Mouse (Mus musculus): ENCODE results near the gene Gon4l. TPM values are rescaled to one million over a fixed set of nuclear protein-coding genes. Genes with fewer than 3 reads are reported as not detected.
"Not testable (repeated sequence)": the region's sequence is repeated elsewhere in the genome, so short reads cannot be mapped to it uniquely, and the experiment has no call there.

Gon4l gene
- total and polyA plus RNA-seq, 3 experiments = 16.5 to 32.9 (median 26.4) TPM

DNA sequence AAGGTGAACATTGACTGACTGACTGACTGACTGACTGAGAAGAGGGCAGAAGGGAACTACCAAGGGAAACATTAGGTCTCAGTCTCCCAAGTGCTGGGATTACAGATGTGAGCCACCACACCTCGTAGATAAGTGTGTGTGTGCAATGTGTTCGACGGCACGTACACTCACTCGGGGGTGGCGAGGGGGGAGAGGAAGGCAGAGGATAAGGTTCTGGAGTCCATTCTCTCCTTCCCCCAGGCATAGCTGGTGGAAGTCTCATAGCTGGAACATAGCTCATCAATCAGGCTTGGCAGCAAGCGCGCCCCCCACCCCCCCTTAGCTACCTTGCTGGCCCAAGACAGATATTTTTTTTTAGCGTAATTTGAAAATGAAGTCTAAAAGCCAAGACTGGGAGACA lies 7.8 kb upstream of the Gon4l start:
- Histone ChIP-seq H3K9me3 (replicated peaks; ENCODE audit: low read length) (no peaks in the 10 kb centered on the region), H3K4me1 (ENCODE audit: control insufficient read depth in 1 of 2, insufficient read depth in 2 of 2) (no peaks in the 10 kb centered on the region), H3K4me3 (replicated peaks in 1 of 3; ENCODE audit: low read depth in 2 of 3, low read length in 2 of 3, poor library complexity in 1 of 3) (no peak overlapping the region), H3K36me3 (replicated peaks in 1 of 2; ENCODE audit: control insufficient read depth in 1 of 2, insufficient read depth in 1 of 2, low read length in 1 of 2) (peaks cover 25 to 26% of the 10 kb centered on the region in 2 experiments), H3K79me2 (replicated peaks; ENCODE audit: control insufficient read depth, extremely low read depth, insufficient read depth, poor library complexity, severe bottlenecking) (no peaks in the 10 kb centered on the region), H3K4me2 (ENCODE audit: insufficient read depth, low read depth, poor library complexity, severe bottlenecking) (no peak overlapping the region), H3K27ac (ENCODE audit: insufficient read depth, low read depth) (no peak overlapping the region), H3K27me3 (replicated peaks) (no peaks in the 10 kb centered on the region), H3K9ac (ENCODE audit: insufficient read depth, low read depth) (no peak overlapping the region)
- in situ Hi-C loops (cut with MboI; ENCODE audit: low pct_ligation_motif_present, low pct_unique_long_range_greater_than_20kb, low sequenced_read_pairs) (no loop called here), dilution Hi-C loops (cut with MboI; ENCODE audit: extremely low pct_ligation_motif_present, extremely low pct_unique_long_range_greater_than_20kb, low sequenced_read_pairs) (no loop called here)
- no peak for DNase-seq (ENCODE audit: extremely low read depth)
- TF ChIP-seq ZC3H11A (IDR thresholded peaks at IDR 0.05; ENCODE audit: low read depth, low read length) = no peak
- TF ChIP-seq ZMIZ1 (IDR thresholded peaks at IDR 0.05; ENCODE audit: low read depth, low read length) = no peak
- TF ChIP-seq CHD2 (IDR thresholded peaks at IDR 0.05; ENCODE audit: low read length) = no peak
- no peak for TF ChIP-seq E2F4 (IDR thresholded peaks at IDR 0.05; ENCODE audit: insufficient replicate concordance, low read depth, low read length)
- no peak for TF ChIP-seq ETS1 (conservative IDR thresholded peaks at IDR 0.05; ENCODE audit: low read depth, low read length)
- no peak for TF ChIP-seq UBTF (IDR thresholded peaks at IDR 0.05; ENCODE audit: low read depth, low read length)
- no peak for TF ChIP-seq POLR2A (IDR thresholded peaks at IDR 0.05; ENCODE audit: low read depth, low read length)
- TF ChIP-seq JUND (conservative IDR thresholded peaks at IDR 0.05; ENCODE audit: low read depth, low read length) = no peak
- TF ChIP-seq SMC3 (IDR thresholded peaks at IDR 0.05; ENCODE audit: low read depth, low read length) = no peak
- TF ChIP-seq MEF2A (IDR thresholded peaks at IDR 0.05; ENCODE audit: borderline replicate concordance, low read depth, low read length) = no peak
- TF ChIP-seq TCF12 (IDR thresholded peaks at IDR 0.05; ENCODE audit: low read depth, low read length) = no peak
- TF ChIP-seq MXI1 (IDR thresholded peaks at IDR 0.05; ENCODE audit: low read depth, low read length) = no peak
- TF ChIP-seq MYC (IDR thresholded peaks at IDR 0.05; ENCODE audit: low read depth, low read length) = no peak
- no peak for TF ChIP-seq GABPA (IDR thresholded peaks at IDR 0.05; ENCODE audit: insufficient replicate concordance, low read depth, low read length)

DNA sequence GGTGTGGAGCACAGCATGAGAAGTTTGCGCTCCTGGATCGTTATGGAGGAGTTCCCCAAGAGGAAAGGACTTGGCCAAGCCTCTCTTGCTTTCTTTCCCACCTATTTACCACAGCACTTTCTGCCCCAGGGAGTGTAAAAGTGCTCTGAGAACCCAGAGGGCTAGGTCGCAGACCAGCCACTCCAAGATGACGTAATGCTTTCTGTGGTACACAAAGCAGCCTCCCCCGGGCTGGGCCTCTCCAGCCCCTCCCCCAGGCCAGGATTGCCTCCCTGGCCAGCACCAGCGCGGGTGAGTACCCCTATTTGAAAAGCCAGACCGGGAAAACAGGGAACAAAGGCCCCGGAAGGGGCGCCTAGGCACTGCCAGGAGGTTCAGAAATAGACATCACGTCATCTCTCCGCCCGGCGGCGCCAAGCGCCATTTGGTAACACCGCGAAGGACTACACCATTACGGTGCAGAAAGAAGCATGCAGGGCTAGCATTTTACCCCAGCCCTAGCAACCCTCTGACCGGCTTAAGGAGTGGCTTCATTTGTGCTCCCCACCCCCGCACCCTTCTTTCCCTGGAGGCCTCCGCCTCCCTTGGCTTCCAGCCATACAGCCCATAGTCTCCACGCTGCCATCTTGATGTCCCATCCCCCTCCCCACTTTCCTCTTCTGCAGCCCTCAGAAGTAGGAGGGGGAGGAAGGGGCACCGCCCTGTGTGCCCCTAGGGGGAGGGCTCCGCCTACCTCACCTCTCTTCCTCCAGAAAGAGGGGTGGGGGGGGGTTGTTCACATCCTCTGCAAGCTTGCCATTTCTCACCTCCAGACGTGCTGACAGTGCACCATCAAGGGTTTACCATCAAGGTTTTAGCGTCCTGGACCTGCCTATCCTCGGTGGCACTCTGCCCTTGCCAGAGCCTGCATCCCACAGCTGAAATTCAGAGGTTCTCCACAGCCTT lies 3.6 kb upstream of the Gon4l start:
- H3K9ac ChIP-seq (ENCODE audit: insufficient read depth, low read depth); DNase-seq (ENCODE audit: extremely low read depth); in situ Hi-C loops (cut with MboI; ENCODE audit: low pct_ligation_motif_present, low pct_unique_long_range_greater_than_20kb, low sequenced_read_pairs); dilution Hi-C loops (cut with MboI; ENCODE audit: extremely low pct_ligation_motif_present, extremely low pct_unique_long_range_greater_than_20kb, low sequenced_read_pairs); H3K4me2 ChIP-seq (ENCODE audit: insufficient read depth, low read depth, poor library complexity, severe bottlenecking); H3K79me2 ChIP-seq (replicated peaks; ENCODE audit: control insufficient read depth, extremely low read depth, insufficient read depth, poor library complexity, severe bottlenecking); H3K27me3 ChIP-seq (replicated peaks); H3K4me3 ChIP-seq (replicated peaks in 1 of 3; ENCODE audit: low read depth in 2 of 3, low read length in 2 of 3, poor library complexity in 1 of 3); H3K4me1 ChIP-seq (ENCODE audit: control insufficient read depth in 1 of 2, insufficient read depth in 2 of 2); H3K9me3 ChIP-seq (replicated peaks; ENCODE audit: low read length); H3K27ac ChIP-seq (ENCODE audit: insufficient read depth, low read depth): not testable (repeated sequence)
- H3K36me3 ChIP-seq (replicated peaks in 1 of 2; ENCODE audit: control insufficient read depth in 1 of 2, insufficient read depth in 1 of 2, low read length in 1 of 2) = peaks cover 10 to 13% of the 10 kb centered on the region in 2 experiments

- H3K36me3 ChIP-seq (replicated peaks in 1 of 2; ENCODE audit: control insufficient read depth in 1 of 2, insufficient read depth in 1 of 2, low read length in 1 of 2); H3K27me3 ChIP-seq (replicated peaks); dilution Hi-C loops (cut with MboI; ENCODE audit: extremely low pct_ligation_motif_present, extremely low pct_unique_long_range_greater_than_20kb, low sequenced_read_pairs); H3K9ac ChIP-seq (ENCODE audit: insufficient read depth, low read depth); H3K9me3 ChIP-seq (replicated peaks; ENCODE audit: low read length); in situ Hi-C loops (cut with MboI; ENCODE audit: low pct_ligation_motif_present, low pct_unique_long_range_greater_than_20kb, low sequenced_read_pairs); H3K4me3 ChIP-seq (replicated peaks in 1 of 3; ENCODE audit: low read depth in 2 of 3, low read length in 2 of 3, poor library complexity in 1 of 3); H3K4me1 ChIP-seq (ENCODE audit: control insufficient read depth in 1 of 2, insufficient read depth in 2 of 2); H3K4me2 ChIP-seq (ENCODE audit: insufficient read depth, low read depth, poor library complexity, severe bottlenecking); H3K79me2 ChIP-seq (replicated peaks; ENCODE audit: control insufficient read depth, extremely low read depth, insufficient read depth, poor library complexity, severe bottlenecking); H3K27ac ChIP-seq (ENCODE audit: insufficient read depth, low read depth): not testable (repeated sequence)
- peak; percentile 51 for DNase-seq (ENCODE audit: extremely low read depth)
Observed at GRCm38 (mm10) chr3:88832388-88832787, 2.6 kb upstream of the Gon4l start.

All from CH12.LX (cell line).